Mouse (Mus musculus): Measurements from ENCODE around the gene Fdx1.

Fdx1 gene

GRCm38 (mm10) chr9:51908255-51908654 is 55.1 kb downstream of the Fdx1 start:
- no peak for DNase-seq (ENCODE audit: low spot score in 2 of 2)

DNA sequence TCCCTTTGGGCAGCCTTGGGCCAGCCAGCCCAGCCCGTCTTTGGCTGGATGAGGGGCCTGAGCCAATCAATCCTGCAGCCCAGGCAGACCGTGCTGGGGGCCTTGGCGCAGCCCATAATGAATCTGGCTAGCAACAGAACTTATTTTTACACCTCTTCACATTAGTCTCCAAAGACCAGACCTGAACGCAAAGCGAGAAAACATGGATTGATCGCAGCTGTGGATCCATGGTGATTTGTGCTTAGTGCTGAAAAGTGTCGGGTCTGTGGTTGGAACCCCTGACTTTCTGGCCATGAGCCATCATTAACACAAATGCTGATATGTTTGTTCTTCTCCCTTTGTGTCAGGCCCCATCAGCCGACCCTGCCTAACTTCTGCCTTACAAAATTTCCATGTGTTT is 56.4 kb downstream of the Fdx1 start:
- no peak for DNase-seq (ENCODE audit: low spot score in 2 of 2)

Data from cerebellum, postnatal 4 days (tissue).